Mouse (Mus musculus): ENCODE measurements around the gene Zfp213.
"Not testable (repeated sequence)": the region's sequence is repeated elsewhere in the genome, so short reads cannot be mapped to it uniquely, and the experiment has no call there.

DNA sequence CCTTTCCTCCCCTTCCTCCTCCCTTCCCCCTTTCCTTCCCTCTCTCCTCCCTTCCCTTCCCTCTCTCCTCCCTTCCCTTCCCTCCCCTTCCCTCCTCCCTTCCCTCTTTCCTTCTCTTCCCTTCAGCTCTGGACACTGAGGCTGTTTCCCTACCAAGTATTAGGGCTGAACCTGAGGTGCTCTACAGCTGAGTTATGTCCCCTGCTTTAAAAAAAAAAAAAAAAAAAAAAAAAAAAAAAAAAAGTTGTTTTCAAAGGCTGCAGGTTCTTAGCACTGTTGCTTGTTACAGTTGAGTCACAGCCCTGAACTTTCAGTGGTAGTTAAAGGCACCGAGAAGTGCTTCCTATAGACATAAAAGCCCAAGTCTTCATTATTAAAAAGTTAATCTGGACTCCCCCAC is 32.6 kb downstream of the Zfp213 start:
- TF ChIP-seq CTCF (IDR thresholded peaks at IDR 0.05; ENCODE audit: low read depth, low read length); POLR2A (IDR thresholded peaks at IDR 0.05; ENCODE audit: insufficient read depth, low read length): not testable (repeated sequence)
